Mouse (Mus musculus) effector memory CD4-positive, alpha-beta T cell, adult 5 months (primary cell): ENCODE results near the gene Gm6337. TPM values are rescaled to one million over a fixed set of nuclear protein-coding genes. Genes with fewer than 3 reads are reported as not detected.

ENCODE experiments used
- polyA plus RNA-seq: library from polyadenylated mRNA; unstranded; fragments of 100-300 nt; shearing (Covaris generic); gene quantifications from one replicate; pipeline ENCODE4 v1.2.1, GENCODE M21; 2017

Gm6337 gene
- not detected for polyA plus RNA-seq

GRCm38 (mm10) chr14:6058167-6058566, at the start of gene Gm6337:
Gene Gm6337 (minus strand): TSS chr14:6058267.

DNA sequence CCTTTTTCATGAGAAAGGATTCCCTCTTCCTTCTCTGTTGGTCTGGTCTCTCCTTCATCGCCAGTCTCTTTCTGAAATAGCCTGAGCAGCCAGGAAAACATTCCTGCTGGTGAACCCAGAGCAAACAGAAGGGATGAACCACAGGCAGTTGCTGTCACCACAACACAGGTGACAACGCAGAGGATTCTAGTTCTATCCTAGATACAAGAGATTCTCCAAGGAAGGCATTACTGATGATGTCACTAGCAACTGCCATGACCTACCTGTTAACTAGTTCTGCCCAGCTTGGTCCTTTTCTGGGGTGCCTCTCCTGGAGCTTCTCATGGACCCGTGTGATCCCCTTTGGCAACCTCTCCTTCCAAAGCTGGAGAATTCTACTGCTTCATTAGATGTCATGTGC, 35.8 kb upstream of the Gm6337 start, which contains the start of gene Gm8206:
TSS of gene Gm8206 (minus strand) at position 101 of the 400 bp plus-strand sequence.

Other genes starting within 250 kb of the Gm6337 start
- gene Gm3424, start 227.9 kb downstream of the Gm6337 start, polyA plus RNA-seq: not detected
- gene Gm8237, start 177.9 kb downstream of the Gm6337 start, polyA plus RNA-seq: not detected
- gene Gm3248, start 96.5 kb downstream of the Gm6337 start, polyA plus RNA-seq: not detected
- gene Gm3453, start 79.1 kb downstream of the Gm6337 start, polyA plus RNA-seq: not detected
- gene Gm8206, start 35.7 kb upstream of the Gm6337 start, polyA plus RNA-seq: not detected
- gene Gm3468, start 50.4 kb upstream of the Gm6337 start, polyA plus RNA-seq: 0.85 TPM
- not detected for gene Gm3476, start 67.5 kb upstream of the Gm6337 start, polyA plus RNA-seq
- gene Gm21560, start 161.0 kb upstream of the Gm6337 start, polyA plus RNA-seq: not detected
- 0.29 TPM for gene Gm3411, start 229.0 kb upstream of the Gm6337 start, polyA plus RNA-seq
- not detected for gene Gm21103, start 246.6 kb upstream of the Gm6337 start, polyA plus RNA-seq